Mouse (Mus musculus): Measurements from ENCODE around the gene Ptpn3.

Ptpn3 gene

GRCm38 (mm10) chr4:57301410-57302313 is at the start of gene Ptpn3:
Ptpn3 (minus strand) TSS chr4:57301837.
- DNase-seq = peak; percentile 89 to 91

- no peak for DNase-seq
Measured at GRCm38 (mm10) chr4:57350541-57350940, 48.9 kb upstream of the Ptpn3 start.

GRCm38 (mm10) chr4:57343996-57344395 is 42.4 kb upstream of the Ptpn3 start:
- no peak for DNase-seq

GRCm38 (mm10) chr4:57338923-57339322 is 37.3 kb upstream of the Ptpn3 start:
- no peak for DNase-seq

- no peak for DNase-seq
Measured at GRCm38 (mm10) chr4:57338061-57338460, 36.4 kb upstream of the Ptpn3 start.

- DNase-seq = no peak
Measured at GRCm38 (mm10) chr4:57335000-57335666, 33.5 kb upstream of the Ptpn3 start.

- DNase-seq = peak in 1 of 2 experiments; percentile 14
Measured at GRCm38 (mm10) chr4:57333926-57334548, 32.4 kb upstream of the Ptpn3 start.

DNA sequence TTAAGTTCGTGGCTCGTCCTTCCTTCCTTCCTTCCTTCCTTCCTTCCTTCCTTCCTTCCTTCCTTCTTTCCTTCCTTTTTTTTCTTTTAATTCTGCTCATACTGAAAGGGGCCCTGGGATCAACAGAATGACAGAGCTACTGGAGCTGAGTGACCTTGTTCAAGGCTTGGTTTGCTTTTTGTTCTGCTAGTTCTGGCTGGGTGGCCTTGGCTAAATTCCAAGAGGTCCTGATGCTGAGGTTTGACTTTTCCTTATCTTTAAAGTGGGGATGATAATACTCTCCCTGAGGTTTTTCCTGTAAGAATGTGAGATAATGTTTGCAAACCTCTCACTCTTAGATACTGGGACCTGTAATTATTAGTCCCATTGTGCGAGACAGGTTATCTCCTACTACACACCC is 30.9 kb upstream of the Ptpn3 start:
- no peak for DNase-seq

GRCm38 (mm10) chr4:57320606-57321327 is 19.1 kb upstream of the Ptpn3 start:
- peak in 1 of 2 experiments; percentile 30 for DNase-seq

DNA sequence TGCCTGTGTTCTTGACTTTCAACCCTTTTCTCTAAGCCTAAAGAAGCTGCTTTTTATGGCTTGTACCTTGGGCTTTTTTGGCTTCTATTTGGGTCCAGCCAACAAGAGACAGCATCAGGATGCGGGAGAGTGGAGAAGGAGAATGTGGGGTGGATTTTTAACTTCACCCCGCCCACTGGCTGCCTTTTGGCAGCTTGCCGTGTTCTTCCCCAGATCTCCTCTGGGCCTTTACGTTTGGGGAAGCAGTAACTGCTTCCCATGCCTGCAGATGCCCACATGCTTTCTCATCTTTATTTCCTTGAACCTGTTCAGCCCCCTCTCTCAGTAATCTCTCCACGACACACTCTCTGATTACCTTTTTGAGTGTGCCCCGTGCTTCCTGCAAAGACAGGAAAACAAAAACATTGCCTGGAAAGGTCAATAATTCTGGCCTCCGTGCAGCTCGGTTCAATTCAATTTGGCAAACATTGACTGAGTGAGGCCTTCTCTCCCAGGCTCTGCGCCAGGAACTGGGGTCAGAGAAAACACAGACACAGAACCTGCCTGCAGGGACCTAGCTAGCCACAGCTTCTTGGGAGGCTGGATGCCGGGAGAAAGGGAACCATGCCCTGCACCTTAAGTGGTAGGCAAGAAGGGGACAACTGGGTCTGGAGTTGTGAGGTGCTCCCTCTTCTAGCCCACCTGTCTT is 17.0 kb upstream of the Ptpn3 start:
- peak in 1 of 2 experiments; percentile 39 for DNase-seq

DNA sequence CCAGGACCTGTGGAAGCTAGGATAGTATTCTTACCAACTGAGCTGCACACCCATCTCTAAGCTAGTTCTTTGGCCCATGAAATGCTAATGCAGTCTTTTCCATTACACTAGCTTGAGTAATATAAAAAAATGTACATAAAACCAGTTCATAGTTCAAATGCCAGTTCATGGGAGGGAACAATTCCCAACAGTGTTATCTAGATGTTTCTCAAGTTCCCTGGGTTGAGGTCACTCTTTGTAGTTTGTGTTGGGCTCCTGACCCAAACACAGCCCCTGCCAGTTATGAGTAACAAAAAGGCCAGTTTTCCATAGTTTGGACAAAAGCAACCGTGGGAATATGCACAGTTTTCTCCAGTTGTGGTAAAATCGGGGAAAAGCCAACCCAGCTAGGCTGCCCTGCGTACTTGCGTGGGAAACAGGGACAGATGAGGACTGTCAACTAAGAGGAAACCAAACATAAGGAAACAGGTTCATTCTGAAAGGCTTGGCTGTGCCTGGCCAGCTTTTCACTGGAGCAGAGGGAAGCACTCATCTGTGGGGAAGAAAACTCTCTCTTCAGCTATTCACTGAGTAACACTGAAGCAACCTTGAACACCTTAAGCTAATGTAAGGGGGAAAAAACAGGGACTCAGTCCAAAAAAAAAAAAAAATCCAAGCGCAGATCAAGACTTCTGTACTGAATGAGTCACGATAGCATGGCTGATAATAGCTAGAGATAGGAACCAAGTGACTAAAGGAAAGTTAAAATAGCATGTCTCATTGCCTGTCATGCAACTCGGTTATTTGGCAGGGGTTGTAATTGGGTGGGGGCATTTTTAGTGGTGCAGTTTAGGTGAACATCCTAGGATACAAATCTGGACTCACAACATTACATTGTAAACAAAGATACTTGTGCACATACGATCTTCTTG is 10.9 kb upstream of the Ptpn3 start:
- no peak for DNase-seq

GRCm38 (mm10) chr4:57311750-57312149 is 10.1 kb upstream of the Ptpn3 start:
- DNase-seq = no peak

GRCm38 (mm10) chr4:57308214-57309000 is 6.8 kb upstream of the Ptpn3 start:
- DNase-seq = peak; percentile 90 to 91

DNA sequence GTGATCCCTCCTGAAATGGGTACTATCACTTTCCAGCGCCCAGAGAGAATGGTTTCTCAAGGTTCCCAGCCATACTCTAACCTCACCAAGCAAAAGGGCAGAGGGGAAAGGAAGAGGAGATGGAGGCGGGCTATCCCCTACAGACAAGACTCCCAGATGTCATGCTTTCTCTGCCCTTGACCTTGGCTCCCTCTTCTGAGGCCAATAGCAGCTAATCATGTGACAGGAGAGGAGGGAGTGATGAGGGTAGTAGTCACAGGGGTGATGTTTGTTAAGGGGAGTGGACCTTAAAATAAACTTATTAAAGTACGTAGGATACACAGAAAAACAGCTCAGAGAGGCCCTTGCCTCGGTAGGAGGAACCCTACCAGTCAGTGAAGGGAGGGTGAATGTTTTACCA is 6.1 kb upstream of the Ptpn3 start:
- peak in 1 of 2 experiments; percentile 15 for DNase-seq

GRCm38 (mm10) chr4:57306260-57306659 is 4.6 kb upstream of the Ptpn3 start:
- DNase-seq = no peak

DNA sequence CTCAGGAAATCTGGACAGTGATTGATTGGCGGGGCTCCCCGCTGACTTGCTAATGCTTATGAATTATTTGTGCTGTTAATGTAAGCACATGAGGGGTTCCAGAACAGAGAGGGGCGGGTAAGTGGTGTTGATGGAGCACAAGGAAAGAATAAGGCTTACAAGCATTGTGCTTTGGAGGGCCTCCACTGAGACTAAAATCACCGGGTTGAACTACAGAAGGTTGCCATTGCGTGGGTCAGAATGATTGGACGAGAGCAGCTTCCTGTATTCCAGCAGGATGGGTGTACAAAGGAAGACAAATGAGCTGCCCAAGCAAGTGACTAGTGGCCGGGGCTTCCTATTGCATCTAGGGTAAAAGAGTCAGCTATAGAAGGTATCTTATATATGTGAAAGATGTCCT is 4.0 kb upstream of the Ptpn3 start:
- no peak for DNase-seq

DNA sequence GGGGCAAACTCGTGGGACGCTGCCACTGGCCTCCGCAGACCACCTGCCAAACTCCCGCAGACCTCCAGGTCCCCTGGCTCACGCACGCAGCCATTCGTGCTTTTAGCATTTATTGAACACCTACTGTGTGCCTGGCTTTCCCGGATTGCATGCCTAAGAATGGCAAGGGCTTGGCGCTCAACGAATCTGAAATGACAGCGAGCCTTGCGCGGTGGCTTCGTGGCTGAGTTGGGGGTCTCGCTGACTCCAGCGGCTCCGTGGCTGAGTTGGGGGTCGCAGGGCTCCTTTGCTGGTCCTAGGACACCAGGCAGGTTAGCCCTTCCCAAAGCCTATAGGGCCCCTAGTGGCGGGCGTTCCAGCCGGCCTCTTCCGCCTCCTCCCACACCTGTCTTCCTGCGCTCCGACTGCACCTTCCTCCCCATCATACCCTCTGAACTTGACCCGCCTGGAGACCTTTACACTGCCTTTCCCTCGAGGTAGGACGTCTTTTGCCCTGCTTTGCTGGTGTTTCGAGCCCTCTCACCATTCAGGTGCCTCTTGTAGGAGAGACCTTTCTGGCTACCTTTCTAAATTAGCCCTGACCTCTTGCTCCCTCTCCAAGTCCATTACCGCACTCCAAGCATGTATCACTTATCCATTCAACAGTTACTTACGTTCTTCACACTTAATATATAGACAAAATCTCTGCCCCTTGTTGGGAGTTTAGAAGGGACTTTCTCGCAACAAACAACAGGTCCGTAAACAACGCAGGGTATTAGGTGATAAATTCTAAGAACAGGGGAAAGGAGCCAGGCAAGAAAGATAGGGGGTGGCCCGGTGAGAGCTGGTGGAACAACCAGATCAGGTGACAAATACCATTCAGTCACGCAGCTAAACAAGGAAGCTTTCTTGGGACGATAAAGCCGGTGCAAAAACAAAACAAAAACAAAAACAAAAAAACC is 898 bp downstream of the Ptpn3 start:
- DNase-seq = peak; percentile 62 to 67

DNA sequence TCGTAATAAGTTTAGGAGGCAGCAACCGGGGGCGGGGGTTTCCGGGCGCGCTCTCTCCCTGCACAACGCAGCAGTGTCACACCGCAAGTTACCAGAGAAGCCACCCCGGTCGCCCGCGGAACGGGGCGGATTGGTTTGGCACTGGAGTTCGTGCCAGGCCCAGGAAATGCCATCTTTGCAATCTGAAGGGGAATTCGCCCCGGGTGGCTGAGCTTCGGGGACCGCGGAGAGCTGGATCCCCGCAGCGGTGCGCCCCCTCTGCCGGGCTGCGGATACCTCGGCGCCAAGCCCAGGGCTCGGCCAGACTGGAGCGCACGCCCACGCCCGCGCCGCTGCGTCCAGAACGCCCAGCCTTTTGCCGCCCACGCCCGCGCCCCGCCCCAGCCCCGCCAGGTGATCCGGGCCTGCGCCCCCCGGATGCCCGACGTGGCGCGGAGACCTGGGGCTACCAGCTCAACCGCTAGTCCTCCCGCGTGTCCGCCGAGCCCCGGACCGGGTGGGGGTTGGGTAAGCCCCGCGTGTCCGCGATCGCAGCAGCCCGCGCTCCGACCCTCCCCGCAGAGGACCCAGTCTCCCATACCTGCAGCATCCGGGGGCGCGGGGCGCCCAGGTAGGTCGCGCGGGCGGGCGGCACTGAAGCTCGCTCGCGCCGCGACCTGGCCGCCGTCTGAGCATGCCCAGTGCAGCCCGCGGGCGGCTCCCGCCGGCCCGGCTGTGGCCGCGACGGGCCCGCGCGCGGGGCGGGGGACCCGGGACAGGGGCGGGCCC is 1.8 kb downstream of the Ptpn3 start:
- peak; percentile 55 to 64 for DNase-seq

All from lung, adult 18-20 months (tissue).